Mouse (Mus musculus) left cerebral cortex, postnatal 4 days (tissue): ENCODE results near the gene Tsks. TPM values are rescaled to one million over a fixed set of nuclear protein-coding genes. Genes with fewer than 3 reads are reported as not detected.
A peak's percentile ranks its signal among the peaks of the same experiment; 100 is the strongest.

Experiments used
- DNase-seq: peaks from one replicate; pipeline ENCODE4 v3.0.0-alpha.2; 2022
- intact Hi-C: fragments of 180-260 bp; cut with DNase I; formaldehyde crosslinking; loops from one replicate; pipeline ENCODE4 v1.15.1; 2025
- total RNA-seq, 2 experiments: library from RNA; stranded (reverse); gene quantifications; 2 replicates each; pipeline ENCODE4 v1.2.3; 2021

Tsks gene
- total RNA-seq, 2 experiments from 2014 or later, result not detected

DNA sequence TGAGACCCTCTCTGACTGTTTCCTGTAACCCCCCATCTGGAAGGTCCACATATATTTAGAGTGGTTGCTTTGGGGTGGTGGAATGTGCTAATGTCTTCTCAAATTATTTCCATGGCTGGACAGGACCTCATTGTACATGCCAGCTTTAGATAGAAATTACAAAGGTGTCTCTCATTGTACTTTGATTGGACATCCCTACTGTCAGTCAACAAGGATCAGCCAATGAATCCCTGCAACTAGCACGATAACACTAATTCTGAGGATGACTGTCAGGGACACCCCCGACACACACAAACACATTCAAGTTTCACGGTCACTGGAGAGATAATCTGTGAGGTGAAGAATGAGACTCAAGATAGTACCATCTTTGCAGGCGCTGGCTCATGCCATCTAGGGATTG is 4.3 kb upstream of the Tsks start:
- DNase-seq, result no peak
- intact Hi-C loops, result no loop called here

DNA sequence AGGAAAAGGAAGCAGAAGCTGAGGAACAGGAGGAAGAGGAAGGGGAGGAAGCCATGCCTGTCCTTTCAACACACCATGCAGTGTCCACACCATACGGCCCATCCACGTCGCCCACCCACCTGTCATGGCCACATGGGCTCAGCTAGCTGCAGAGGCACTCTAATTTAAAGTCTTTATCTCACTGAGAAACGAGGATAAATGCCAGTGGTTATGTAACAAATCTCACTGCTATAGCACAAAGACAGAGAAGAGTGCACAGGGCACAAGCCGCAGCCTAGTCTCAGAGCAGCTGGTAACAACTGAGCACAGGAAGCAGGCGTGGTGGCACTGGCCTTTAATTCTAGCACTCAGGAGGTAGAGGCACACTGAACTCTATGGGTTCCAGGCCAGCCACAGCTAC is 6.9 kb downstream of the Tsks start:
- intact Hi-C loops, result no loop called here
- DNase-seq, result no peak

DNA sequence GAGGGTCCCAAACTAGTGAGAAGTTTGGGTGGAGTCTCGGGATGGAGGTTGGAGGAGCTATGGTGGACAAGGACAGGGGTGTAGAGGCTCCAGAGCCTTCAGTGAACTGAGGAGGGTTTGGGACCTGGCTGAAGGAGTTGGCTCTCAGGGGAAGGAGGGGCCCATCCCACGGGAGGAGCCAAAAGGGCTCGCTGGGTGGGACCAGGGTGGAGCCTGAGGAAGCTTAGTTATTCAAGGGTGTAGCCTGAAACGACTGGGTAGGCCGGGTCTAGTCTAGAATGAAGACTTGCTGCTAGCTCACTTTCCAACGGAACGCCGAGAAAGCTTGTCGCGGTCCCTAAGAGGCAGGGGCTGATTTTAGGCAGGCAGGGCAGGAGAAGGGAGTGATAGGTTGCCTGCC is 9.0 kb downstream of the Tsks start:
- intact Hi-C loops, result no loop called here
- DNase-seq, result no peak

DNA sequence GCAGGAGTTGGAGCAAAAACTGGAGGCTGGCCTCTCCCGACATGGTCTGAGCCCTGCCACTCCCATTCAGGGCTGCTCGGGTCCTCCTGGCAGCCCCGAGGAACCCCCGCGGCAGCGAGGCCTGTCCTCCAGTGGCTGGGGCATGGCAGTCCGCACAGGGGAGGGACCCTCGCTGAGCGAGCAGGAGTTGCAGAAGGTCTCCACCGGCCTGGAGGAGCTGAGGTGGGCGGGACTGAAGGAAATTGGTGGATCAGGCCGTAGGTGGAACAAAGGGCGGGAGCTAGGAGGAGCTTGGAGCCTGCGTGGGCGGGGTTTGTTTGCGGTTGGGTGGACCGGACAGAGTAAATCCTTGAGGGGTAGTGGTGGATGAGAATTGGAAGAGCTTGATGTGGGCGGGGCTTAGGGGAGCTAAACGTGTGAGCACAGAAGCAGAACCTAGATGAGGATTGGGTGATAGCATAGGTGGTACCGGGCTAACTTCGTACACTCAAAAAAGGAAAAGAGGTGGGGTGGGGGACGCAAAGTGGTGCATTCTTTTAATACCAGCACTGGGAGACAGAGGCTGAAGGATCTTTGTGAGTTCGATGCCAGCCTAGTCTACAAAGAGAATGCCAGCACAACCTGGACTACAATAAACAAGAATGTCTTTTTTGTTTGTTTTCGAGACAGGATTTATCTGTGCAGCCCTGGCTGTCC is 9.8 kb downstream of the Tsks start:
- DNase-seq, result peak; percentile 83
- intact Hi-C loops, result no loop called here

DNA sequence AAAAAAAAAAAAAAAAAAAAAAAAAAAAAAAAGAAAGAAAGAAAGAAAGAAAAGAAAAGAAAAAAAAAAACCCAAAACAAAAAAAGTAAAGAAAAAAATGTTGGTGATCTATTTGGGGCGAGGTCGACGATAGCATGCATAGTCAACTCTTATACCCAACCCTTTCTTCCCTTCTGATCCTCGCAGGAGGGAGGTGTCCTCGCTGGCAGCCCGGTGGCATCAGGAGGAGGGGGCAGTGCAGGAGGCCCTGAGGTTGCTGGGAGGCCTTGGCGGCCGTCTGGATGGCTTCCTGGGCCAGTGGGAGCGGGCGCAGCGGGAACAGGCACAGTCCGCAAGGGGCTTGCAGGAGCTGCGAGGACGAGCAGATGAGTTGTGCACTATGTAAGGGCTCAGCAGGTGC is 10.6 kb downstream of the Tsks start:
- intact Hi-C loops, result no loop called here
- no peak for DNase-seq

DNA sequence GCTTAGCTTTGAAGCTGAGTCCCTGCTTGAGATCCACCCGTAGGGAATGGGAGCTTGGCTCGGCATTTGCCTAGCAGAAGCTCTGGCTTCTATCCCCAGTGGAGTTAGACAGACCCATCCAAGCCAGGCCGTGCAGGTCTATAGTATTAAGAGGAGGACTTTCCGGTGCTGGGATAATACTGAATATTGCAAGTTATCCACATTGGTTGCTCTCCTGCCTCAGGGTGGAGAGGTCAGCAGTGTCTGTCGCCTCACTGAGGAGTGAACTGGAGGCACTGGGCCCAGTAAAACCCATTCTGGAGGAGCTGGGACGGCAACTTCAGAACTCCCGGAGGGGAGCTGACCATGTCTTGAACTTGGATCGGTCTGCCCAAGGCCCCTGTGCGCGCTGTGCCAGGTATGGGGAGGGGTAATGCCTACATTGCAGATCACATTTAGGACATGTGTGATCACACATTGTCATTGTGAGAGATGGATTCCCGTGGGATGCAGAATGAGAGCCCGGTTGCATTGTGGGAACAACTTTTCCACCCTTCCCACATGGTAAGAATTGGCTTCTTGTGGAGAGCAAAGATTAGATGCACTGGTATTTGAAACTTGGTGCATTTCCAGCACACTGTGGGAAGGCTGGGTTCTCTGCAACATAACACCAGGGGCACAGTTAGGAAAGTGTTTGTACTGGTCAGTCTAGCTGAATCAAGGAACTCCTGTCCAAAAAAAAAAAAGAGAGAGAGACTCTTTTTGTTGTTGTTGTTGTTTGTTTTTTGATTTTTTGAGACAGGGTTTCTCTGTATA is 11.3 kb downstream of the Tsks start:
- intact Hi-C loops, result no loop called here
- no peak for DNase-seq

DNA sequence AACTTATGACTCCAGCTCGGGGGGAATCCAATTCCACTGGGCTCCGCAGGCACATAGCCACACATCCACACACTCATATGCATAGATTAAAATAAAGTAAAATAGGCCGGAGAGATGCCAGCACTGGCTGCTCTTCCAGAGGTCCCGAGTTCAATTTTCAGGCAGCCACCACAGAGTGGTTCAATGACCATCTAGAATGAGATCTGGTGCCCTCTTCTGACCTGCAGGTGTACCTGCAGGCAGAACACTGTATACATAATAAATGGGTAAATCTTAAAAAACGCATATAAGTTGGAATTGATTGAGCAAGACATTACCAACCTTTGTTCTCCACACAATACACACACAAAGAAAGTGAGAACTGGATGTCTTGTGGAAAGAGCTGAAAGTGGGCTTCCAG is 12.6 kb downstream of the Tsks start:
- intact Hi-C loops, result no loop called here
- DNase-seq, result no peak

DNA sequence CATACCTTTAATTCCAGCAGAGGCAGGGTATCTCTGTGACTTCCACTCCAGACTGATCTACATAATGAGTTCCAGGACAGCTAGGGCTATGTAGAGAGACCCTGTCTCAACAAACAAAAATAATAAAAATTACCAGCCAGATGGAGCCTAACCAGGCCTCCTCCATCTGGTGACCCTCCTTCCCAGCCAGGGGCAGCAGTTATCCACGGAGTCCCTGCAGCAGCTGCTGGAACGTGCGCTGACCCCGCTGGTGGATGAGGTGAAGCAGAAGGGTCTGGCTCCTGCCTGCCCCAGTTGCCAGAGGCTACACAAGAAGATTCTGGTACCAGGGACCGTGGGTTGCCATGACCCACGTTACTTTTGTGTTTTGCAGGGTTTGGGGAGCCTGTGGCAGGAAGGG is 13.3 kb downstream of the Tsks start:
- no peak for DNase-seq
- intact Hi-C loops, result no loop called here

DNA sequence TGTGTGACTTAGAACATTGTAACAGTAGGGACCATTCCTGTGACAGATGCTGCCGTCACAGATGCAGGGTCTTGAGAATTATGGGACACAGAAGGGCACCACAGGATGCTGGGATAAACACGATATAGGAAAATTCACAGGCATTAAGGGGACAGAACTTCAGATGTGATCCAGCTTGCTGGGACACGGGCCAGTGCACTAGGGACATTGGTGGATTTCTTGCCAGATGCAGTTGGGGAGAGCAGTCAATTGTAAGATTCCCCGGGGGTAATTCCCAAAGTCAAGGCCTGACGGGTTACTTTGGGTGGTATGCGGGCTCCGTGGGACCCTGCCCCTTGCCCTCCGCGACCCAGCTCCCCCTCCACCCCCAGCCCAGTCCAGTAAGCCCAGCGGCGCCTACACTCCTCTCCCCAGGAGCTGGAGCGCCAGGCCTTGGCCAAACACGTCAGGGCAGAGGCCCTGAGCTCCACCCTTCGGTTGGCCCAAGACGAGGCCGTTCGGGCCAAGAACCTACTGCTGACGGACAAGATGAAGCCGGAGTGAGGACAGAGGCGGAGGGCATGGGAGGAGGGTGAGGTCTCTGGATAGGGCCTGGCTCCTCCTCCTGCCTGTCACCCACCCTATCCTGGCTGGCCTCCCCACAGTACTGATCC is 14.3 kb downstream of the Tsks start:
- intact Hi-C loops, result no loop called here
- no peak for DNase-seq

DNA sequence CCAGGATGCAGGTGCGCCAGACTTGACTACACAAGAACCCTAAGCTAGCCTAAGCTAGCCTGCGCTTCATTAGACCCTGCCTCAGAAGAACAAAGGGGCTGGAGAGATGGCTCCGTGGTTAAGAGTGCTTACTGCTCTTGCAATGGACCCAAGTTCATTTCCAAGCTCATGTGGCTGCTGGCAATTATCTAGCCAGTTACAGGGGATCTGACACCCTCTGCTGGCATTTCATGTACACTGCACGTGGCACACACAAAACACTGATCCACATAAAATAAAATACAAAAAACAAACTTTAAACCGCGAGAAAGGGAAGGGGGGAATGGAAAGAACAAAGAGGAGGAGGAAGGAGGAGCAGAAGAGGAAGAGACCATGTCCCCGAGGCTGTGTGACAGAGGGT is 15.2 kb downstream of the Tsks start:
- peak; percentile 51 for DNase-seq
- intact Hi-C loops, result no loop called here

DNA sequence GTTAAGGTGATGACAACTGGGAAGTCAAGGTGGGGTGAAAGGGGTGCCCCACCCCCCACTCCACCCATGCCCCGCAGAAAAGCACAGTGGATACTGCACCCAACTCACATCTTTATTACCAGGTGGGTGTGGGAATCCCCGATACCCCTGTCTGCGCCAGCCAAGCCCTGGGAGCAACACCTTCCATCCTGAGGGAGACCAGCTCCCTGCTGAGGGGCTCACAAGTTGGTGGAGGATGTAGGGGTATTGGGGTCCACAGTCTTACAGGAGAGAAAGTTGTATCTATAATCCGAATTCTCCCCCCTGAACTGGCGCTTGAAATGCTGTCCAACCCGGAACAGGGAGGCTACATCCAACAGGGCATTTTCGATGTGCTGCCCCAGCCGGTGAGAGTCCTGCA is 16.3 kb downstream of the Tsks start:
- no peak for DNase-seq
- intact Hi-C loops, result no loop called here

DNA sequence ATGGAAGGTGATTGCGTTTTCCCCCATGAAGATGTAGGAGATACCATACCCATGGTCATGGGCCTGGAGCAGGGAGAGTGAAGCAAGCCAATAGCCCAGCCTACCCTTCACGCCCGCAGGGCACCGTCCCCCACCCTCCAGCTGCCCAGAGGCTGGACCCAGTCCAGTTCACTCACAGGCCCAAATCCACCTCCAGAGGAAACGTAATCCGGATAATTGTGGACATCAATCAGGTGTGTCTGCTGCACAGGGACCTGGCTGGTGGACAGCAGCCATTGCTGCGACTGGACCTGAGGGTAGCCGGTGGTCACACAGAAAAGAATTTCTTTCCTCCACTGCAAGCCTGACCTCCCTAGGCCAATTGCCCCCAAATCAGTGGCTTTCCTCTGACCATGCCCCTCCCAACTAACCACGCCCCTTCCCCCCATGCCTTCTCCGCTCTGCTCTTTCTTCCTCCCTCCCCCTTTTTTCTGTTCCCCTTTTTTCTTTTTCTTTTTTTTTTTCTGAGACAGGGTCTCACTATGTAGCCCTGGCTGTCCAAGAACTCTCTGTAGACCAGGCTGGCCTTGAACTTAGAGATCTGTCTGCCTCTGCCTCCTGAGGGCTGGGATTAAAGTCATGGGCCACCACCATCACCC is 17.0 kb downstream of the Tsks start:
- no peak for DNase-seq

DNA sequence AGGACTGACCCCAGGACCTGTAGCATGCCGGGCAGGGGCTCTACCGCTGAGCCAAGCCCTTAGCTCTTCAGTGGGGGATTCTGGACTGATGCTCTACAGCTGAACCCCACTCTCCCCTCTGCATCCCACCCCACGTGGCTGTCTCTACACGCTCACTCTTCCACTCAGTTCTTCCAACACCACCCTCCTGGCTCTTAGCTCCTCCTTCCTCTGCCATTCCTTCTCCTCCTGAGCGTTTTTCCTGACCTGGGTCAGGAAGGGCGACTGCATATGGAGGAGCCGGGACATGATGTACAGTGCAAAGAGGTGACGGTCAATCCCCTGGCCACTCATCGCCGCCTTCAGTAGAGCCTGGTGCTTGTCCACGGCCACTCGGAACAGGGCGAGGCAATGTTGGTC is 17.5 kb downstream of the Tsks start:
- DNase-seq, result no peak
- intact Hi-C loops, result no loop called here

More for the DNA sequence above, 17.0 kb downstream of the Tsks start:
- intact Hi-C loops, result no loop called here

DNA sequence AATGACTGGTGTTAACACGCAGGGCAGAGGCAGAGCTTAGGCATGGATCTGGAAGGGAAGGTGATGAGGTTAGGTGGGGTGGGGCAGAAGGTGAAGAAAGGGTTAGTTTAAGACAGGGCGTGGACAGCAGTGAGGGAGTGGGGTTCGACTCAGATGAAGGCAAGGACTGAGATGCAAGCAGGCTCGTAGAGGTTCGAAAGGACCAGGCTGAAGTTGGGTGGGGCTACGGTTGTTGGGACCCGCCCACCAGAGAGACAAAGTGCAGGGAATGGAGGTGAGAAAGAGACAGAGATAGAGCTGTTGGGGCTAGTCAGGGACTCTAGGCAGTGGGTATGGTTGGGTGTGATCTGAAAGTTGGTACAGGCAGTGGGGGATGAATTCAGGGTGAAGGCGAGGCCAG is 19.3 kb downstream of the Tsks start:
- intact Hi-C loops, result no loop called here
- no peak for DNase-seq

DNA sequence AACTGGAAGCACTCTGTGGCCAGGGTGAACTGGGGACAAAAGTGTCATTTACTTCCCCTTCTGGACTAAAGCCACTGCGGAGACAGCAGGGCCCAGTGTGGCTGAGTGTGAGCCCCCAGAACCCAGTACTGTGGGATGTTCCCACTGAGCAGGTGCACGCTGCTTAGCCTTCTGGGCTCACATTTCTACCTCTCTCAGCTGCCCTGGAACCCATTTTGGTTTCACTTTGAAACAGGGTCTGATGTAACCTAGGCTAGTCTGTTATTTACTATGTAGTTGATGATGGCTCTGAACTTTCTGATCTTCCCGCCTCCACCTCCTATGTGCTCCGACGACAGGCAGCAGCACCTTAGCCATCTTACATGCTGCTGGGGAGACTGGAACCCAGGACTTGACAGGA is 19.8 kb downstream of the Tsks start:
- DNase-seq, result no peak
- intact Hi-C loops, result no loop called here

DNA sequence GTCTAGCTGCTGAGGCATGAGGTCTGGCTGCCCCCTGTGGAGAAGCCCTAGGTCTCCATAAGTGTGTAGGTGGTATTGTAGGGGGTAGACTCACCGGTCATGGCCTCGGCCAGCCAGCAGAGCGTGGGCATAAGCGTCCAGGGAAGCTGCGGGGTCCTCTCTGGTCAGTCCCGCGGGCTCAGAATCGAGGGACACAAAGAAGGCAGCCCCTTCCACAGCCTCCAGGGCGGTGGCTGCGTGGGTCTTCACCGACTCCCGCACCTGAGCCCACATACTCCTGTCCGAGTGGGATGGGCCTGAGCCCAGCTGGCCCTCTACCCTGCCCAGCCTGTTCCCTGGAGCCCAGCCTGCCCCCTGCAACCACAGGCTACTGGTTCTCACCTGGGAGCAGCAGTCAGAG is 22.0 kb downstream of the Tsks start:
- intact Hi-C loops, result loop anchor here (5.0 kb wide), 1 partner anchor 38 kb away; the partner anchor contains the start of gene Ap2a1
- DNase-seq, result no peak

DNA sequence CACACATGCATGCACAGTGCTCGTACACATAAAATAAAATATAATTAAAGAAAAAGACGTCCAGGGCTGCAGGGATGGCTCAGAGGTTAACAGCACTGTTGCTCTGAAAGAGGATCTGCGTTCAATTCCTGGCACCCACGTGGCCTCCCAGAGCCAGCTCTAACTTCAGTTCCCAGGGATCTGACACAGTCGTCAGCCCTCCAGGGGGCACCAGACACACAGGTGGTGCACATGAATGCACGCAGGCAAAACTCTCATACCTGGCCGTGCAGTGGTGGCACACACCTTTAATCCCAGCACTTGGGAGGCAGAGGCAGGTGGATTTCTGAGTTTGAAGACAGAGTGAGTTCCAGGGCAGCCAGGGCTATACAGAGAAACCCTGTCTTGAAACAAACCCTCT is 23.0 kb downstream of the Tsks start:
- no peak for DNase-seq
- intact Hi-C loops, result loop anchor here (5.0 kb wide), 1 partner anchor 39 kb away; the partner anchor contains the start of gene Ap2a1

DNA sequence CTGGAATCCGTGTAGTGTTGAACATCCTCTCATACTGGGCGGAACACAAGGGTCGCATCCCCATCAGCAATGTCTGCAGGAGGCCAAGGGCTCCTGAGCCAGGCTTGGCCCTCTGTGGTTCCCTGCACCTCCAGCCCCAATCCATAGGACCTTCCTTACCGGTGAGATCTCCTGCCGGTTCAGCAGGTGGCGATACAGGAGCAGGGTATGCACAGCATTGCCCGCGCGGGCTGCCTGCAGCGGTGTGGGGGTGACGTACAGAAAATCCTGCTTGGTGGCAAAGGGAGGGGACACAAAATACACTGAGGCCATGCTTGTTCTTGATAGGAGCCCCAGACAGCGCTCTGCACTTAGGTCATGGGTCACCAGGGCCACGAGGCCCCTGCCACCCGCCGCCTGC is 23.6 kb downstream of the Tsks start:
- DNase-seq, result no peak
- intact Hi-C loops, result loop anchor here (5.0 kb wide), 1 partner anchor 39 kb away; the partner anchor contains the start of gene Ap2a1

DNA sequence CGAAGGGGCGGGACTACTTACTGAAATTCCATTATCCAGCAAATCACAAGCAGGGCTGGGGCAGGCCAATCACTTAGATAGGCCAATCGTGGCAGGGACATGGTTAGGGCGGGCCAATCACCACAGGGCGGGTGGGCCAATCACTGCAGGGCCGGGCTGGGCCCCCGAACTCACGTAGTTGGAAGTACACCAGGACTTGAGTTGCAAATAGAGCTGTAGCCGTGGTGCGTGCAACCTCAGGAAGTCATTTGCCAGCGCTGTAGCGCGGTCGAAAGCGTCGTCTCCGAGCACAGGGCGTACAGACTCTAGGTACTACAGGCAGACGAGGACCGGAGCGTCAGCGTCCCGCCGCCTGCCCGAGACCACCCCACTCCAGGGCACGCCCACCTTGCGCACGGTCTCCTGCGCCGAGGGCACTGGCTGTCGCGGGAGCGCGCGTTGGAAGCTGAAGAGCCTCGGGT is 27.3 kb downstream of the Tsks start:
- peak; percentile 93 for DNase-seq
- intact Hi-C loops, result no loop called here

DNA sequence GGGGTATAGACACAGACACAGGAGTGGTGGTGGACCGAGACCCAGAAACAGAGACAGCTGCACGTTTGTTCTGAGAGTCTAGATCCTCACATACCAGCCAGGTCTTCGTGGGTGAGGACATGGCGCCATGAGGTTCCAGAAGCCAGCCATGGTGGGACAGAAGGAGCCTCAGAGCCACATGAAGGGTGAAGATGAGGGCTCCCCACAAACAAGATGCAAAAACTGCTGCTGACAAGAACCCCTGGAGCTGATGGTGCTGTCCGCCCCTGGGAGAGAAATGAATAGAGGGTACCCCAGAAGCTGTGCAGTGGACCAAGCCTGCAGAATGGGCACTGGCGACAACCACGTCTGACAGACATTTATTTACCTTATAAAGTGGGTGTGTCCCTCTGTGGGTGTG is 28.1 kb downstream of the Tsks start:
- no peak for DNase-seq
- intact Hi-C loops, result no loop called here

DNA sequence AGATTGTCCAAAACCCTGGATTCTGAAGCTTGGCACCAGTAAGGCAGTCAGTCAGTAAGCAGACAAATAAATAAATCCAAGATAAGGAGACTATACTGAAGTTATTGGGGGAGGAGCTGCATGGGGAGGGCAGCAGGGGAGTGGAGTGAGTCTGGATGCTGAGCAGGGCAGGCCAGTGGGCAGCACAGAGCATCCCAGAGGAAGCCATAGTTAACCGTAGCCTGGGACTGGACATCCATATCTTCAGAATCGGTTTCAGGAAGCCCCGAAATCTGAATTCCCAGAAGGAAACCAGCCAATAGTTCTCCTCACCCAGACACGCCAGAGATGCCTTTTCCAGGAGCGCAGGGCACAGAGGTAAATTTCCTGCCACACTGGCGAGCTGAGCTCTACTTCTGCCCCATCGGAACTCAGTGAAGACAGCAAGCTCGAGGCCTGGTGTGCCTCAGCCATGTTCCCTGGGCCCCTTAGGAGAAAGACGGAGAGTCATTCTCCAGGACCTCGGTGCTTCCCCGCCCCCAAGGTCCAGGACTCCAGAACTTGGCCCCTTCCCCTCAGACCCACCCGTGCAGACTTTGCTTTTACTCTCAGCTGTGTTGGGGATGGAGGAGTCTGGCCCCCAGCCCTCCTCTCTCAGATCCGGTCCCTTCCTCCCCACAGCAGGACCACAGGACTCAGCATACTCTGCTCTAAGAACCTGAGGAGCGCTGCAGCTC is 30.6 kb downstream of the Tsks start:
- no peak for DNase-seq
- intact Hi-C loops, result no loop called here
